Mouse (Mus musculus) MEL (cell line): ENCODE data around the gene Hectd4. TPM values are rescaled to one million over a fixed set of nuclear protein-coding genes. Genes with fewer than 3 reads are reported as not detected.

Source experiments
- DNase-seq: peaks from one replicate; pipeline ENCODE4 v3.0.0; 2011; ENCODE audit warnings: low read depth, low spot score
- H3K27ac ChIP-seq: 2 replicates; pipeline ENCODE4 v1.5.1; 2012; ENCODE audit warnings: low read depth, mild to moderate bottlenecking, control low read depth, low read length, moderate library complexity; ENCODE audit not compliant: control insufficient read depth
- H3K27me3 ChIP-seq, 2 experiments: fragments of 150-350 bp in 1 of 2; sonication (generic) in 1 of 2; 2 replicates each; pipeline ENCODE4 v1.6.1; 2012; ENCODE audit warnings: low read length in 2 of 2, mild to moderate bottlenecking in 2 of 2, improper control_type of control experiment in 1 of 2, moderate library complexity in 1 of 2; ENCODE audit not compliant: insufficient read depth in 2 of 2, control insufficient read depth in 1 of 2
- H3K36me3 ChIP-seq, 2 experiments: 2 replicates each; pipeline ENCODE4 v1.6.1; 2012 to 2014; ENCODE audit warnings: low read length in 2 of 2, improper control_type of control experiment in 1 of 2, inconsistent platforms in 1 of 2, mild to moderate bottlenecking in 1 of 2; ENCODE audit not compliant: insufficient read depth in 2 of 2, control insufficient read depth in 1 of 2
- H3K4me1 ChIP-seq, 2 experiments: fragments of 150-350 bp in 1 of 2; sonication (generic) in 1 of 2; 2 replicates each; pipeline ENCODE4 v1.6.1; 2012; ENCODE audit warnings: low read length in 2 of 2, improper control_type of control experiment in 1 of 2, mild to moderate bottlenecking in 1 of 2; ENCODE audit not compliant: insufficient read depth in 2 of 2, control insufficient read depth in 1 of 2
- H3K4me3 ChIP-seq, 2 experiments: fragments of 150-350 bp in 1 of 2; sonication (generic) in 1 of 2; 2 replicates each; pipeline ENCODE4 v1.5.1; 2012; ENCODE audit warnings: low read depth in 2 of 2, low read length in 2 of 2, mild to moderate bottlenecking in 2 of 2, moderate library complexity in 2 of 2, control low read depth in 1 of 2, improper control_type of control experiment in 1 of 2; ENCODE audit not compliant: control insufficient read depth in 1 of 2, insufficient read depth in 1 of 2
- H3K79me2 ChIP-seq: 2 replicates; pipeline ENCODE4 v1.6.1; 2012; ENCODE audit warnings: mild to moderate bottlenecking, low read length, moderate library complexity; ENCODE audit not compliant: control insufficient read depth, poor library complexity, insufficient read depth
- H3K9ac ChIP-seq: 2 replicates; pipeline ENCODE4 v1.6.1; 2012; ENCODE audit warnings: low read depth, mild to moderate bottlenecking, control low read depth, low read length, moderate library complexity; ENCODE audit not compliant: control insufficient read depth, poor library complexity, severe bottlenecking
- H3K9me3 ChIP-seq: fragments of 150-350 bp; sonication (generic); replicated peaks from 2 replicates; pipeline ENCODE4 v1.6.1; 2012; ENCODE audit warnings: mild to moderate bottlenecking, low read length, improper control_type of control experiment, moderate library complexity; ENCODE audit not compliant: insufficient read depth
- CHD1 ChIP-seq: IDR thresholded peaks from 2 replicates; pipeline ENCODE4 v1.6.1; 2012; ENCODE audit warnings: low read depth, mild to moderate bottlenecking, inconsistent platforms, low read length, improper control_type of control experiment
- CTCF ChIP-seq, 3 experiments: IDR thresholded peaks in 2 of 3; conservative IDR thresholded peaks in 1 of 3; 2 replicates each; pipeline ENCODE4 v1.5.1; 2011 to 2012; ENCODE audit warnings: low read length in 3 of 3, low read depth in 2 of 3, mild to moderate bottlenecking in 2 of 3, improper control_type of control experiment in 1 of 3, inconsistent platforms in 1 of 3, mixed read lengths in 1 of 3, moderate library complexity in 1 of 3; ENCODE audit not compliant: control insufficient read depth in 1 of 3, insufficient read depth in 1 of 3, poor library complexity in 1 of 3, severe bottlenecking in 1 of 3
- ELF1 ChIP-seq: IDR thresholded peaks from 2 replicates; pipeline ENCODE4 v1.6.1; 2014; ENCODE audit warnings: low read depth, mild to moderate bottlenecking, inconsistent platforms, low read length, improper control_type of control experiment, moderate library complexity
- EP300 ChIP-seq, 2 experiments: IDR thresholded peaks; 2 replicates each; pipeline ENCODE4 v1.6.1; 2011; ENCODE audit warnings: improper control_type of control experiment in 2 of 2, low read length in 2 of 2, low read depth in 1 of 2, mild to moderate bottlenecking in 1 of 2
- ETS1 ChIP-seq: IDR thresholded peaks from 2 replicates; pipeline ENCODE4 v1.6.1; 2012; ENCODE audit warnings: low read depth, mild to moderate bottlenecking, inconsistent platforms, low read length, improper control_type of control experiment, moderate library complexity
- GABPA ChIP-seq: IDR thresholded peaks from 2 replicates; pipeline ENCODE4 v1.6.1; 2012; ENCODE audit warnings: low read depth, mild to moderate bottlenecking, inconsistent platforms, low read length, improper control_type of control experiment, moderate library complexity
- GATA1 ChIP-seq: IDR thresholded peaks from 2 replicates; pipeline ENCODE4 v1.6.1; 2011; ENCODE audit warnings: low read depth, low read length, improper control_type of control experiment
- JUND ChIP-seq: IDR thresholded peaks from 2 replicates; pipeline ENCODE4 v1.6.1; 2011; ENCODE audit warnings: low read depth, mild to moderate bottlenecking, improper control_type of control experiment, low read length
- KAT2A ChIP-seq: conservative IDR thresholded peaks from 2 replicates; pipeline ENCODE4 v1.6.1; 2012; ENCODE audit warnings: low read depth, low read length, improper control_type of control experiment, inconsistent platforms
- MAX ChIP-seq: IDR thresholded peaks from 2 replicates; pipeline ENCODE4 v1.6.1; 2011; ENCODE audit warnings: low read length, improper control_type of control experiment
- MAZ ChIP-seq: IDR thresholded peaks from 2 replicates; pipeline ENCODE4 v1.6.1; 2012; ENCODE audit warnings: low read depth, mild to moderate bottlenecking, inconsistent platforms, low read length, improper control_type of control experiment
- MEF2A ChIP-seq: IDR thresholded peaks from 2 replicates; pipeline ENCODE4 v1.6.1; 2014; ENCODE audit warnings: low read depth, mild to moderate bottlenecking, inconsistent platforms, low read length, improper control_type of control experiment; ENCODE audit not compliant: poor library complexity, insufficient replicate concordance, severe bottlenecking; ENCODE audit errors: extremely low read depth
- NRF1 ChIP-seq: IDR thresholded peaks from 2 replicates; pipeline ENCODE4 v1.6.1; 2014; ENCODE audit warnings: low read depth, mild to moderate bottlenecking, inconsistent platforms, low read length, improper control_type of control experiment, moderate library complexity; ENCODE audit not compliant: poor library complexity, insufficient read depth, severe bottlenecking
- SIN3A ChIP-seq: IDR thresholded peaks from 2 replicates; pipeline ENCODE4 v1.6.1; 2012; ENCODE audit warnings: low read length, improper control_type of control experiment, inconsistent platforms
- SMC3 ChIP-seq: IDR thresholded peaks from 2 replicates; pipeline ENCODE4 v1.6.1; 2011; ENCODE audit warnings: low read depth, low read length, improper control_type of control experiment
- TAL1 ChIP-seq: IDR thresholded peaks from 2 replicates; pipeline ENCODE4 v1.6.1; 2012; ENCODE audit warnings: mild to moderate bottlenecking, inconsistent platforms, low read length, moderate library complexity, mixed read lengths
- USF1 ChIP-seq: IDR thresholded peaks from 2 replicates; pipeline ENCODE4 v1.6.1; 2014; ENCODE audit warnings: low read depth, mild to moderate bottlenecking, inconsistent platforms, low read length, improper control_type of control experiment, moderate library complexity
- USF2 ChIP-seq, 2 experiments: IDR thresholded peaks; 2 replicates each; pipeline ENCODE4 v1.6.1; 2011 to 2012; ENCODE audit warnings: improper control_type of control experiment in 2 of 2, low read length in 2 of 2, borderline replicate concordance in 1 of 2, inconsistent platforms in 1 of 2, low read depth in 1 of 2, mild to moderate bottlenecking in 1 of 2; ENCODE audit not compliant: insufficient read depth in 1 of 2
- ZC3H11A ChIP-seq: IDR thresholded peaks from 2 replicates; pipeline ENCODE4 v1.6.1; 2012; ENCODE audit warnings: low read depth, mild to moderate bottlenecking, inconsistent platforms, low read length, improper control_type of control experiment
- ZNF384 ChIP-seq: IDR thresholded peaks from 2 replicates; pipeline ENCODE4 v1.6.1; 2012; ENCODE audit warnings: low read depth, mild to moderate bottlenecking, inconsistent platforms, low read length, improper control_type of control experiment
- polyA plus RNA-seq, 2 experiments: library from polyadenylated mRNA; stranded (reverse) in 1 of 2; unstranded in 1 of 2; fragments of >175 nt in 1 of 2; fragments of >200 nt in 1 of 2; gene quantifications; 2 replicates each; pipeline versions ENCODE4 v1.2.1 to v1.2.4; 2012; ENCODE audit warnings: low replicate concordance in 2 of 2, low read depth in 1 of 2; ENCODE audit not compliant: insufficient read length in 2 of 2, insufficient read depth in 1 of 2, missing spikeins in 1 of 2
- total RNA-seq: library from RNA; depleted of rRNA; stranded (reverse); fragments of 300-350 nt; gene quantifications from 2 replicates; pipeline ENCODE4 v1.2.3, GENCODE M21; 2012

Gene Hectd4
- total and polyA plus RNA-seq, 3 experiments, result 7.0 to 10.8 TPM; not detected in 1

- peaks cover 74% of the 10 kb centered on the region for H3K79me2 ChIP-seq
- H3K27ac ChIP-seq, result no peak overlapping the region
- no peak overlapping the region for H3K4me3 ChIP-seq
- H3K9ac ChIP-seq, result no peak overlapping the region
- no peaks in the 10 kb centered on the region for H3K9me3 ChIP-seq
- no peak for DNase-seq
- no peaks in the 10 kb centered on the region for H3K27me3 ChIP-seq
- peaks cover 2 to 9% of the 10 kb centered on the region in 2 experiments; a peak in 2 of 4 replicates for H3K4me1 ChIP-seq
- H3K36me3 ChIP-seq, result peaks cover 0 to 14% of the 10 kb centered on the region in 2 experiments; a peak in 2 of 4 replicates
- no peak for TF ChIP-seq CHD1
- no peak for TF ChIP-seq ZNF384
- no peak for TF ChIP-seq KAT2A
- no peak for TF ChIP-seq MAZ
- no peak for TF ChIP-seq CTCF (IDR thresholded peaks at IDR 0.05 in 2 of 3, conservative IDR thresholded peaks at IDR 0.05 in 1 of 3; ENCODE audit: control insufficient read depth in 1 of 3, insufficient read depth in 1 of 3, low read depth in 2 of 3, low read length in 3 of 3, poor library complexity in 1 of 3, severe bottlenecking in 1 of 3)
- no peak for TF ChIP-seq JUND
- no peak for TF ChIP-seq SMC3
Observed at GRCm38 (mm10) chr5:121187580-121188001, 32.4 kb upstream of the Hectd4 start.

GRCm38 (mm10) chr5:121188265-121188664 lies 31.8 kb upstream of the Hectd4 start:
- peaks cover 2 to 9% of the 10 kb centered on the region in 2 experiments; a peak in 2 of 4 replicates for H3K4me1 ChIP-seq
- peaks cover 69% of the 10 kb centered on the region for H3K79me2 ChIP-seq
- H3K9me3 ChIP-seq, result no peaks in the 10 kb centered on the region
- no peak for DNase-seq
- H3K9ac ChIP-seq, result no peak overlapping the region
- H3K27ac ChIP-seq, result no peak overlapping the region
- H3K4me3 ChIP-seq, result no peak overlapping the region
- TF ChIP-seq TAL1, result no peak
- no peak for TF ChIP-seq SIN3A
- TF ChIP-seq ELF1, result no peak
- TF ChIP-seq MEF2A, result no peak
- TF ChIP-seq GABPA, result no peak
- no peak for TF ChIP-seq EP300 (IDR thresholded peaks at IDR 0.05; ENCODE audit: low read depth in 1 of 2, low read length in 2 of 2)
- TF ChIP-seq JUND, result no peak
- TF ChIP-seq MAZ, result no peak
- peaks cover 0 to 14% of the 10 kb centered on the region in 2 experiments; a peak in 2 of 4 replicates for H3K36me3 ChIP-seq
- no peaks in the 10 kb centered on the region for H3K27me3 ChIP-seq

- Histone ChIP-seq H3K9me3 (no peaks in the 10 kb centered on the region), H3K9ac (no peak overlapping the region), H3K27ac (no peak overlapping the region), H3K27me3 (no peaks in the 10 kb centered on the region), H3K4me1 (peaks cover 2 to 9% of the 10 kb centered on the region in 2 experiments; a peak in 2 of 4 replicates), H3K36me3 (peaks cover 0 to 14% of the 10 kb centered on the region in 2 experiments; a peak in 2 of 4 replicates), H3K4me3 (no peak overlapping the region), H3K79me2 (peaks cover 62% of the 10 kb centered on the region)
- TF ChIP-seq SMC3 (no peak), CTCF (IDR thresholded peaks at IDR 0.05 in 2 of 3, conservative IDR thresholded peaks at IDR 0.05 in 1 of 3; ENCODE audit: control insufficient read depth in 1 of 3, insufficient read depth in 1 of 3, low read depth in 2 of 3, low read length in 3 of 3, poor library complexity in 1 of 3, severe bottlenecking in 1 of 3) (no peak), NRF1 (no peak), SIN3A (no peak), USF1 (no peak), MAX (no peak), ETS1 (no peak), ZNF384 (no peak), USF2 (IDR thresholded peaks at IDR 0.05; ENCODE audit: borderline replicate concordance in 1 of 2, insufficient read depth in 1 of 2, low read depth in 1 of 2, low read length in 2 of 2) (no peak), KAT2A (no peak), GATA1 (no peak), ELF1 (no peak), MAZ (no peak), ZC3H11A (no peak)
- DNase-seq, result no peak
Observed at GRCm38 (mm10) chr5:121189182-121189581, 30.8 kb upstream of the Hectd4 start.
